Mouse (Mus musculus) heart, embryonic 15.5 days (tissue): Measurements from ENCODE around the gene Gpatch2. TPM values are rescaled to one million over a fixed set of nuclear protein-coding genes. Genes with fewer than 3 reads are reported as not detected.

Source experiments
- ATAC-seq: fragments of 200-750 bp; cut with Nextera tagmentation; replicated peaks from 2 replicates; pipeline ENCODE4 v1.8.0; 2017; ENCODE audit warnings: low read depth, moderate TSS enrichment; ENCODE audit not compliant: insufficient number of reproducible peaks, insufficient read depth, low FRiP score
- H3K27ac ChIP-seq: fragments of 300-500 bp; sonication (generic); 2 replicates; pipeline ENCODE4 v1.5.1; 2015; ENCODE audit warnings: mild to moderate bottlenecking, inconsistent platforms
- H3K27me3 ChIP-seq: fragments of 300-500 bp; sonication (generic); 2 replicates; pipeline ENCODE4 v1.6.1; 2015; ENCODE audit warnings: inconsistent platforms
- H3K36me3 ChIP-seq: fragments of 300-500 bp; sonication (generic); 2 replicates; pipeline ENCODE4 v1.6.1; 2015; ENCODE audit warnings: mild to moderate bottlenecking, inconsistent platforms
- H3K4me1 ChIP-seq: fragments of 300-500 bp; sonication (generic); replicated peaks from 2 replicates; pipeline ENCODE4 v1.6.1; 2015; ENCODE audit warnings: inconsistent platforms
- H3K4me2 ChIP-seq: fragments of 300-500 bp; sonication (generic); 2 replicates; pipeline ENCODE4 v1.6.1; 2015; ENCODE audit warnings: inconsistent platforms, mild to moderate bottlenecking, moderate library complexity
- H3K4me3 ChIP-seq: fragments of 300-500 bp; sonication (generic); 2 replicates; pipeline ENCODE4 v1.5.1; 2015; ENCODE audit warnings: mild to moderate bottlenecking, inconsistent platforms
- H3K9ac ChIP-seq: fragments of 300-500 bp; sonication (generic); 2 replicates; pipeline ENCODE4 v1.6.1; 2015; ENCODE audit warnings: mild to moderate bottlenecking, inconsistent platforms
- H3K9me3 ChIP-seq: fragments of 300-500 bp; sonication (generic); replicated peaks from 2 replicates; pipeline ENCODE4 v1.6.1; 2016; ENCODE audit warnings: inconsistent platforms
- WGBS: fragments of 180-500 bp; shearing (Covaris S2); methylation state at CpG from one replicate; pipeline ENCODE4 v1.1.7; 2015; ENCODE audit warnings: mixed read lengths; 5-methylcytosine and 5-hydroxymethylcytosine counted together
- polyA plus RNA-seq: library from polyadenylated mRNA; unstranded; fragments of >200 nt; fragmentation: Nextera tagmentation; extraction: Ambion mirVana; gene quantifications from 2 replicates; pipeline ENCODE4 v1.2.1, GENCODE M21; 2015

Gene Gpatch2
- polyA plus RNA-seq, 1 experiment from 2014 or later: 10.8 TPM

DNA sequence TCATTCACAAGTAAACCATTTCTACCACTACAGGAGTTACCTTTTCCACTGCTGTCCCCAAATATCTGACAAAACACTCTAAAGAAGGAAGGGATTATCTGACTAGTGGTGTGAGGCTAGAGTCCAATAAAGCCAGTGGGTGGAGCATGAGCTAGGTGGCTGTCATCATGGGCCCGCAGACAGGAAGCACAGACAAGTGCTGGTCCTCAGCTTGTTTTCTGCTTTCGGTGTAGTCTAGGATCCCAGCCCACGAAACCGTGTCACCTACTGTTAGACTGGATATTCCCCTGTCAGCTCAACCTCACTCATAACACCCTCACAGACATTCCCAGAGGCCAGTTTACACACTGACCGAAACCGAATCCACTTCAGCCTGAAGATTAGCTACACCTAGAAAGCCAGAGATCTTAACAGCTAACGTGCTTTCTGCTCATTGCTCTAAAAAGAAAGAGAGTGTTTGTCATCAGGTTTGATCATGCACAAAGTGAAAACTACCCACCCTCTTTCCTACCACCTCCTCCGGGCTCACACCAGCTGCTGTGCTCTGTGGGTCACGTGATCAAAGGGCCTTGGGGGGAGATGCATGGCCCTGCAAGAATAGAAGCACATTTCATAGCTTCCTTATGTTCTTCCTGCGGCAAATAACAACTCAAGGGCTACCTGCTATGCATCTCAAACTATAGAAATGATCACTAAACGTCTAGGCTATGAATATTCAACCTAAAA lies 161.8 kb downstream of the Gpatch2 start:
- peak overlapping the region; percentile 9; the same call in 1 of the 2 replicates for H3K4me2 ChIP-seq
- no peak overlapping the region for H3K27ac ChIP-seq
- H3K9me3 ChIP-seq: no peaks in the 10 kb centered on the region
- no peak overlapping the region for H3K9ac ChIP-seq
- peaks cover 14% of the 10 kb centered on the region; the same call in 1 of the 2 replicates for H3K4me1 ChIP-seq
- no peaks in the 10 kb centered on the region for H3K36me3 ChIP-seq
- H3K4me3 ChIP-seq: no peak overlapping the region
- WGBS: 54% methylated on average over 11 of the region's 11 CpGs
- H3K27me3 ChIP-seq: no peaks in the 10 kb centered on the region
- no peak for ATAC-seq

DNA sequence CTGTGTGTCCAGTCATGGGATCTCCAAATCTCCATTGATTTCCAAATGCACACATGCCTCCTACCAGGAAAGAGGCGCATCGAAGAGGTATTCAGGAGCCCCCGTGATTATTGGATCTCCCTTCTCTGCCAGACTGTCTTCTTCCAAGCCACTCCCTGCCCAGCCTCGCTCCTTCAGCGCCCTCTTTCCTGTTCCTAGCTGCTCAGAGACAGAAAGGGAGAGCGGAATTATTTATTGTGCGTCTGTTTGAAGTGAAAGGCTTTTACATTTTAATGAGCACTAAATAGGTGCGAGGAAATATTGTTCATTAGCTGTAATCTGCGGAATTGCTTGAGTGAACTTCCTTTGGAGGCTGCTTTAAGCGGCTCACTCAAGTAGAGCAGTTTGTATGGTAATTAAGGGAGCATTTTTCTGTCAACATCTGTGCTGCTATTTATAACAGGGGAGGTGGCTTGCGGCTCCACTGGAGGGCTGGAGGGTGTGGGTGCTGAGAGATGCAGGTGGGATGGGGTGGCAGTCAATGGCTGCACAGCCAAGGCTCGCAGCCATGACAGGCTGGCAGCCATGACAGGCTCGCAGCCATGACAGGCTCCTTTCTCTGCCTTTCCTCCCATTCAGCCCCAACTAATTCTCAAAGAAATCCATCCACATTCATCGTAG lies 162.7 kb downstream of the Gpatch2 start:
- H3K4me1 ChIP-seq: peaks cover 16% of the 10 kb centered on the region; the same call in 1 of the 2 replicates

DNA sequence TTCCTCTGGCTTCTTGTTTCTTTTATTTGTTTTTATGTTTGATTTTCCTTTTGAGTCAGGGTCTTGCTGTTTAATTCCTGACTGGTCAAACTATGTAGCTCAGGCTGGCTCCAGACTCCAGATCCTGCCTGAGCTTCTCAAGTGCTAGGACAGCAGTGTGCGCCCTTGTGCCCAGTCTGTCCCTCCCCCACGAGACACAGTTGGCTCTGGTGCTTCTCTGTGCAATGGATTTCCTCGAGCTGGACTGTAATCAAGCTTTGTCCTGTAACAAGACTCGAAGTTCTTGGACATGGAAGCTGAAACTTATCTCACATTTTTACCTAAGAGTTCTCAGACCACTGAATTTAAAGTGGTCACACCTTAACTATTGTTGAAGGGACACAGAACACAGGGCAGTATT lies 174.2 kb downstream of the Gpatch2 start:
- Histone ChIP-seq H3K36me3 (no peaks in the 10 kb centered on the region), H3K4me2 (no peak overlapping the region), H3K4me1 (no peaks in the 10 kb centered on the region), H3K9me3 (no peaks in the 10 kb centered on the region), H3K4me3 (no peak overlapping the region), H3K27ac (no peak overlapping the region), H3K27me3 (no peaks in the 10 kb centered on the region), H3K9ac (no peak overlapping the region)
- WGBS: 47% methylated on average over 4 of the region's 4 CpGs
- ATAC-seq: no peak

More for the DNA sequence above, 162.7 kb downstream of the Gpatch2 start:
- Histone ChIP-seq H3K4me2 (no peak overlapping the region), H3K36me3 (no peaks in the 10 kb centered on the region), H3K27me3 (no peaks in the 10 kb centered on the region), H3K9ac (no peak overlapping the region), H3K27ac (no peak overlapping the region), H3K9me3 (no peaks in the 10 kb centered on the region), H3K4me3 (no peak overlapping the region)
- ATAC-seq: no peak
- WGBS: 69% methylated on average over 14 of the region's 14 CpGs

DNA sequence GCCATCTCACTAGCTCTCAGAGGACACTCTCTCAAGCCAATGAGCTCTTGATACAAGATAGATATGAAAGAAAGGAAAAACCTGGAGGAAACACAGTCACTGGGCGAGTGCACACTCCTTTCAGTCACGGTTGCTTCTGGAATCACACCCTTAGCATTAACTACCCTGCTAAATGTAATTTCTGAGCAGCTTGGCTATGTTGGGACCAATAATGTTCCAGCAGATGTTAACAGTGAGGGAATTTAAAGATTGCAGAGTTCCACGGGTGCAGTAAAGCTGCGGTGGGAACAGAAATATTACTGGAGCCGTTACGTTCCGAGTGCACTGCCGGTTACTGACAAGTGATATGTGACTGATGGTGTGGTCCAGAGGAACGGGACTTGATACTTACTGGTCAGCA lies 185.5 kb downstream of the Gpatch2 start:
- no peaks in the 10 kb centered on the region for H3K9me3 ChIP-seq
- no peak overlapping the region for H3K4me2 ChIP-seq
- no peak overlapping the region for H3K9ac ChIP-seq
- H3K4me1 ChIP-seq: no peaks in the 10 kb centered on the region
- ATAC-seq: no peak
- H3K4me3 ChIP-seq: no peak overlapping the region
- H3K27ac ChIP-seq: no peak overlapping the region
- 78% methylated on average over 9 of the region's 9 CpGs for WGBS
- H3K27me3 ChIP-seq: no peaks in the 10 kb centered on the region
- no peaks in the 10 kb centered on the region for H3K36me3 ChIP-seq

Other genes with a start within 250 kb of the Gpatch2 start
- 0.15 and 0.30 TPM in 2 replicates for gene D1Pas1, start 248.1 kb upstream of the Gpatch2 start, polyA plus RNA-seq
- gene Spata17, start within 50 bp of the Gpatch2 start, polyA plus RNA-seq: 0.75 and 0.96 TPM in 2 replicates